Mouse (Mus musculus) left cerebral cortex, postnatal 36 days (tissue): ENCODE measurements around the gene Pvalb. TPM values are rescaled to one million over a fixed set of nuclear protein-coding genes. Genes with fewer than 3 reads are reported as not detected.

ENCODE experiments used
- DNase-seq, 2 experiments: peaks; one replicate each; pipeline ENCODE4 v3.0.0; 2021 to 2022; ENCODE audit warnings: low spot score in 2 of 2, mixed read lengths in 1 of 2
- intact Hi-C: fragments of 180-260 bp; cut with DNase I; formaldehyde crosslinking; loops from one replicate; pipeline ENCODE4 v1.15.1; 2025
- total RNA-seq, 2 experiments: library from RNA; stranded (reverse); gene quantifications; 2 replicates each; pipeline ENCODE4 v1.2.3; 2021

The Pvalb gene
- total RNA-seq, 2 experiments from 2014 or later = 73.3 to 114 TPM

DNA sequence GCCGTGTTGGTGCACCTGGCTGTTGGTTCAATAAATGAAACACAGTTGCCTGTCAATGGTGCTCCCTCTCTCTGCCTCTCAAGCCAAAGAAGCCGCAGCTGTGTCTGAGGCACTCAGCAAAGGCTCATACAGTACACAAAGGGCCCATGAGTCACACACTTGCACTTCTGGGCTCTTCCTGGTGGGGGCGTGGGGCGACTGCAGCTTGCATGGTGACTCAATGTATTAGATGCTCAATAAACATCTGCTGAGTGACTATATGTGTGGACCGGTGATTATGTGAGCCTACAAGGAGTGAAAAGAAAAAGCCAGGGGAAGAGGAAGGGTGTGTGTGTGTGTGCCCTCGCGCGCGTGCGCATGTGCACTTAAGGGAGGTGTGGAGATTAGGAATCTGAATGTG lies 34.5 kb downstream of the Pvalb start:
- no peak for DNase-seq
- intact Hi-C loops = loop anchor here (2.0 to 10.0 kb wide), 3 partner anchors 53 to 363 kb away; partner anchors contain the start of gene C1qtnf6

DNA sequence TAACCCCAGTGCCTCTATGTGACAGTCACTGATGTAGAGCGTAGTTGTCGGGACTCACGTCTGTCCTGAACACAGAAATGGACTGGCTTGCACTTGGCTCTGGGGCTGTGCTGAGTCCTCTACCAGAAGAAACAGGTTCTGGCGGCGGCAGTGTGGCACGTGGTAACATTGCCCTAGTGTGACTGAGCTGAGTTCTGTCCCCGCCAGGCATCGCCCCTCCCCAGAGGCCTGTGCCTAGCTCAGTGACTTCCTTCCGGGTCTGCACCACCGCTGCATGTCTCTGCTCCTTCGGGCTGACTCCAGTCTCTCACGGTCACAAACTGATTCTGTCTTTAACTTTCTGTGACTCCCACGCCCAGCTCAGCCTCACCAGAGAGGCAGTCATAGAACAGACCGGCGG lies 35.5 kb downstream of the Pvalb start:
- intact Hi-C loops = loop anchor here (10.0 kb wide), 1 partner anchor 364 kb away; the partner anchor contains the start of gene C1qtnf6
- no peak for DNase-seq

GRCm38 (mm10) chr15:78169566-78169965 lies 36.6 kb downstream of the Pvalb start:
- no peak for DNase-seq
- intact Hi-C loops = no loop called here

GRCm38 (mm10) chr15:78165292-78165691 lies 40.9 kb downstream of the Pvalb start:
- intact Hi-C loops = no loop called here

GRCm38 (mm10) chr15:78164466-78164865 lies 41.7 kb downstream of the Pvalb start:
- no peak for DNase-seq

More at GRCm38 (mm10) chr15:78165292-78165691, 40.9 kb downstream of the Pvalb start:
- DNase-seq = no peak

DNA sequence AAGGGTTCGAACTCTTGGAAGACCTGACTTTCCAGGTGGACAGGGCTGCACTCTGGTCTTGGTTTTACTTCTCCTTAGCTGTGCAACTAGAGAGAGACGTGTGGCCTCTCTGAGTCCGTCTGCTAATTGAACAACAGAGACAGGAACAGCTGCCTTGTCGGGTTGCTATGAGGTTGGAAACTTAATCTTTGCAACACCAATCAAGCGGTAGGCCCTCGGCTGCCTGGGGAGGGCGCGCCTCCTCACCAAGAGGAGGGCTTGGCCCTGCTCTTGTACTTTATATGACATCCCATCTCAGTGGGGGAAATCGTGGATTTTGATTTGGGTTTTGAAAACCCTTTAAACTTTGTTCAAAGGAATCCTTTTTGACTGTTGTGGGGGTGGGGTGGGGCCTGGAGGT lies 44.3 kb downstream of the Pvalb start:
- DNase-seq = no peak
- intact Hi-C loops = no loop called here

More at GRCm38 (mm10) chr15:78164466-78164865, 41.7 kb downstream of the Pvalb start:
- intact Hi-C loops = no loop called here

DNA sequence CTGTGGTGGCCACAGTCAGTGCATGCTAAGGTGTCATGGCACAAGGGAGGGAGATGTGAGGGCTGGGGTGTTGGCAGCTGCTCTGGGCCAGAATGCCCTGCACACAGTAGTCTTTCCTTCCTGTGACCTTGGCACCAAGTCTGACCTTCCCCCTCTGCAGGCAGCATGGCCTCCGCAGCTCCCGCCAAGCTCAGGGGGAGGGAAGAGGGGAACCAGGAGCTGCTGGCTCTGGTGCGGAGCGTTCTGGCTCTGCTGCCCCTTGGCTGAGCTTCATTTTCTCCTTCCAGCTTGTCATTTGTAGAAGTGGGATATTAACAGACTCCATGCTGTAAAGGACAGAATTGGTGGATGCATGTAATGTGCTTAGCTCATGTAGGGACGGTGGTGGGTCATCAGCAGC lies 47.9 kb downstream of the Pvalb start:
- no peak for DNase-seq
- intact Hi-C loops = no loop called here

DNA sequence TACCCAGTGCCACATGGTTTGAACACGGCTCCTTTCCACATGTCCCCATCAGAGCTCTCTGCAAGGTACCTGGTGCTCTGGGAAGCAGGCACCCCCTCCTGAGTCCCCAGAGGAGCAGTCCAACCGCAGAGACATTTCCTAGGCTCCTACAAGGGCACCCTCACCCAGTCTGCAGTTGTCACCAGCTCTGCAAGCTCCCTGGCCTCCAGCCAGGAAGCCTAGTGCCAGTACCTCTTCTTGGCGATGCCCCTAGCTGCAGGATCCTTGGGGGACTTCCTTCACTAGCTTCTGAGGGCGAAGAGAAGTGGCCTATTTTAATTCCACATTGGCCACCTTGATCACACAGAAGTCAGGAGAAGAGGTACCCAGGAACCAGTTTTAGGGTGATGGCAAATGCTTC lies 48.4 kb downstream of the Pvalb start:
- DNase-seq = no peak
- intact Hi-C loops = no loop called here

- DNase-seq = no peak
- intact Hi-C loops = no loop called here
These were observed 48.9 kb downstream of the Pvalb start for GRCm38 (mm10) chr15:78157330-78157729.

DNA sequence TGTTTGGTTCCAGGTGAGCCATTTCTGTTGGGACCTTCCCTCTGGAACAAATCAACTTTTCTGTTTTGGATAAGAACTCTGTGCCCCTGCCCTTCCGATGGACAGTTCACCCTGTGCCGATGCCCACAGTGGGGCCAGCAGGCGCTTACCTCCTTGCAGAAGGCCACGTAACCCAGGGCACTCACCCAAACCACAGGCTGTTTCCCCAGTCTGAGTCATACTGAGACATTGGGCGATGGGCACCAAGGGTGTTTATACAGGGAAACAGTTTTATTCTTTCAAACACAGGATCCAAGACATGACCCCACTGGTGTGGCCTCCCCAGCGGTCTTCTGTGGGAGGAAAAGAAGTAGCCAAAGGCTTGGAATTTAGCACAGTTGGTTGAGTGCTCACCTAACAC lies 50.8 kb downstream of the Pvalb start:
- intact Hi-C loops = no loop called here
- no peak for DNase-seq

GRCm38 (mm10) chr15:78153045-78153775 lies 53.0 kb downstream of the Pvalb start:
- no peak for DNase-seq
- intact Hi-C loops = no loop called here

DNA sequence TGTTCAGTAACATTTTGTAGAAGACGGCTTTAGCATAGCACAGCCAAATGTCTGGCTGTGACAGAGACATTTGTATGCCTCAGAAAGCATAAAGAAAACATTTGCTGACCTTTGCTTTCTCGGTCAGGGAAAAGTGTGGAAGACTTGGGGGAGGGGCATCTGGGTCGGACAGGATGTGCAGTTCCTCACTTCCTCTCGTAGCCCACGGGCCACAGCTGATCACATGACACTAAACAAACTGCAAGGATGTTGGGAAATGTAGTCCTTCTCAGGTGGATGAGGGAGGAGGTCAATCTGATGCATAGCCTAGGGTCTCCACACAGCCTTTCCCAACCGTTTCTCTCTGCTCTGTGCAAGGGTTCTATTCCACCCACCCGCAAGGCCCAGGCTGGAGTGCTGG lies 57.6 kb downstream of the Pvalb start:
- intact Hi-C loops = no loop called here
- DNase-seq = no peak

Other genes starting within 250 kb of the Pvalb start
- 10 to 100 TPM; 11.9 to 12.3 TPM for gene Foxred2, start 249.7 kb downstream of the Pvalb start, total RNA-seq
- gene Eif3d, start 235.6 kb downstream of the Pvalb start, total RNA-seq = 100 to 1,000 TPM in 1 of 2 experiments, 10 to 100 TPM in 1; 94.5 to 104 TPM
- gene Cacng2, start 86.4 kb downstream of the Pvalb start, total RNA-seq = 10 to 100 TPM; 54.1 to 56.5 TPM
- gene Ift27, start 32.3 kb downstream of the Pvalb start, total RNA-seq = 10 to 100 TPM; 34.5 to 38.1 TPM
- gene Ncf4, start 38.4 kb upstream of the Pvalb start, total RNA-seq = 1 to 10 TPM; 1.2 TPM
- gene Csf2rb2, start 99.3 kb upstream of the Pvalb start, total RNA-seq = under 1 TPM; 0.39 to 0.59 TPM
- 1 to 10 TPM; 1.2 TPM for gene Csf2rb, start 119.4 kb upstream of the Pvalb start, total RNA-seq
- gene Tex33, start 189.5 kb upstream of the Pvalb start, total RNA-seq = not detected
- gene Tst, start 199.5 kb upstream of the Pvalb start, total RNA-seq = 10 to 100 TPM; 28.1 to 36.3 TPM
- 10 to 100 TPM; 32.9 to 37.0 TPM for gene Mpst, start 200.0 kb upstream of the Pvalb start, total RNA-seq
- 100 to 1,000 TPM; 349 TPM for gene Kctd17, start 222.2 kb upstream of the Pvalb start, total RNA-seq